Mouse (Mus musculus) erythroblast, embryonic 14.5 days (primary cell): Measurements from ENCODE around the gene A930009A15Rik.

Source experiments
- GATA1 ChIP-seq: IDR thresholded peaks from 2 replicates; pipeline ENCODE4 v1.6.1; 2012; ENCODE audit warnings: low read length, inconsistent platforms, mixed read lengths
- TAL1 ChIP-seq: IDR thresholded peaks from 3 replicates; pipeline ENCODE4 v1.6.1; 2012; ENCODE audit warnings: low read length, inconsistent platforms, mixed read lengths

- TF ChIP-seq GATA1 (no peak), TAL1 (no peak)
Observed at GRCm38 (mm10) chr10:115555191-115555765, 14.5 kb upstream of the A930009A15Rik start.
